Mouse (Mus musculus): ENCODE measurements at regions not wholly inside any gene's neighbourhood (a gene's known extent, or its start where the extent isn't known, plus 50 kb on each side); places are given as distances from the start of the nearest gene placed in this dataset.

GRCm38 (mm10) chr12:26060378-26060777 lies 354.7 kb downstream of the Rnf144a start:
- Histone ChIP-seq H3K4me2 (no peak overlapping the region), H3K27me3 (replicated peaks) (no peaks in the 10 kb centered on the region), H3K9ac (replicated peaks) (no peak overlapping the region), H3K36me3 (no peaks in the 10 kb centered on the region), H3K4me3 (replicated peaks) (no peak overlapping the region), H3K27ac (replicated peaks) (no peak overlapping the region), H3K9me3 (replicated peaks) (no peaks in the 10 kb centered on the region), H3K4me1 (no peaks in the 10 kb centered on the region)
- WGBS, result 71% methylated on average over 3 of the region's 3 CpGs
- ATAC-seq (ENCODE audit: low FRiP score), result no peak

- Histone ChIP-seq H3K4me1 (no peaks in the 10 kb centered on the region), H3K4me3 (replicated peaks) (no peak overlapping the region), H3K36me3 (no peaks in the 10 kb centered on the region), H3K27ac (replicated peaks) (no peak overlapping the region), H3K9me3 (replicated peaks) (no peaks in the 10 kb centered on the region), H3K27me3 (replicated peaks) (no peaks in the 10 kb centered on the region), H3K4me2 (no peak overlapping the region), H3K9ac (replicated peaks) (no peak overlapping the region)
- WGBS, result 95% methylated on average over 4 of the region's 4 CpGs
- no peak for ATAC-seq (ENCODE audit: low FRiP score)
Observed at GRCm38 (mm10) chr12:26059090-26059489, 356.0 kb downstream of the Rnf144a start.

GRCm38 (mm10) chr12:26057491-26058054 lies 357.5 kb downstream of the Rnf144a start:
- H3K4me3 ChIP-seq (replicated peaks), result no peak overlapping the region
- no peak overlapping the region for H3K9ac ChIP-seq (replicated peaks)
- WGBS, result 69% methylated on average over 9 of the region's 9 CpGs
- H3K4me1 ChIP-seq, result no peaks in the 10 kb centered on the region
- H3K36me3 ChIP-seq, result no peaks in the 10 kb centered on the region
- no peaks in the 10 kb centered on the region for H3K9me3 ChIP-seq (replicated peaks)
- no peak overlapping the region for H3K4me2 ChIP-seq
- no peak overlapping the region for H3K27ac ChIP-seq (replicated peaks)
- H3K27me3 ChIP-seq (replicated peaks), result no peaks in the 10 kb centered on the region
- ATAC-seq (ENCODE audit: low FRiP score), result no peak; the same call in 1 of the 2 replicates

- WGBS, result 90% methylated on average over 6 of the region's 6 CpGs
- Histone ChIP-seq H3K4me1 (no peaks in the 10 kb centered on the region), H3K9ac (replicated peaks) (no peak overlapping the region), H3K27me3 (replicated peaks) (no peaks in the 10 kb centered on the region), H3K36me3 (no peaks in the 10 kb centered on the region), H3K4me2 (no peak overlapping the region), H3K4me3 (replicated peaks) (no peak overlapping the region), H3K9me3 (replicated peaks) (0 out of 2 replicates have a peak, but pooled peaks cover 3% of the 10 kb centered on the region), H3K27ac (replicated peaks) (no peak overlapping the region)
- ATAC-seq (ENCODE audit: low FRiP score), result no peak
Observed at GRCm38 (mm10) chr12:26046991-26047390, 368.1 kb downstream of the Rnf144a start.

GRCm38 (mm10) chr12:26045321-26045720 lies 369.7 kb downstream of the Rnf144a start:
- Histone ChIP-seq H3K4me3 (replicated peaks) (no peak overlapping the region), H3K9me3 (replicated peaks) (0 out of 2 replicates have a peak, but pooled peaks cover 3% of the 10 kb centered on the region), H3K27ac (replicated peaks) (no peak overlapping the region), H3K27me3 (replicated peaks) (no peaks in the 10 kb centered on the region), H3K4me1 (no peaks in the 10 kb centered on the region), H3K36me3 (no peaks in the 10 kb centered on the region), H3K4me2 (no peak overlapping the region), H3K9ac (replicated peaks) (no peak overlapping the region)
- no peak for ATAC-seq (ENCODE audit: low FRiP score)
- 93% methylated on average over 1 of the region's 1 CpGs for WGBS

- H3K9me3 ChIP-seq (replicated peaks), result no peaks in the 10 kb centered on the region
- no peak overlapping the region for H3K9ac ChIP-seq (replicated peaks)
- H3K4me3 ChIP-seq (replicated peaks), result no peak overlapping the region
- no peak for ATAC-seq (ENCODE audit: low FRiP score)
- no peak overlapping the region for H3K27ac ChIP-seq (replicated peaks)
- no peaks in the 10 kb centered on the region for H3K27me3 ChIP-seq (replicated peaks)
- H3K36me3 ChIP-seq, result no peaks in the 10 kb centered on the region
- no peaks in the 10 kb centered on the region for H3K4me1 ChIP-seq
- no peak overlapping the region for H3K4me2 ChIP-seq
- 84% methylated on average over 5 of the region's 5 CpGs for WGBS
Observed at GRCm38 (mm10) chr12:26012951-26013350, 402.1 kb downstream of the Rnf144a start.

GRCm38 (mm10) chr12:25994063-25994462 lies 421.0 kb downstream of the Rnf144a start:
- no peaks in the 10 kb centered on the region for H3K4me1 ChIP-seq
- ATAC-seq (ENCODE audit: low FRiP score), result no peak
- no peaks in the 10 kb centered on the region for H3K27me3 ChIP-seq (replicated peaks)
- H3K4me2 ChIP-seq, result no peak overlapping the region
- no peaks in the 10 kb centered on the region for H3K9me3 ChIP-seq (replicated peaks)
- no peak overlapping the region for H3K9ac ChIP-seq (replicated peaks)
- H3K4me3 ChIP-seq (replicated peaks), result no peak overlapping the region
- H3K27ac ChIP-seq (replicated peaks), result no peak overlapping the region
- no peaks in the 10 kb centered on the region for H3K36me3 ChIP-seq
- 88% methylated on average over 4 of the region's 4 CpGs for WGBS

GRCm38 (mm10) chr12:25991801-25992525 lies 423.1 kb downstream of the Rnf144a start:
- Histone ChIP-seq H3K4me2 (no peak overlapping the region), H3K27ac (replicated peaks) (no peak overlapping the region), H3K4me3 (replicated peaks) (no peak overlapping the region), H3K9me3 (replicated peaks) (no peaks in the 10 kb centered on the region), H3K36me3 (no peaks in the 10 kb centered on the region), H3K4me1 (no peaks in the 10 kb centered on the region), H3K9ac (replicated peaks) (no peak overlapping the region), H3K27me3 (replicated peaks) (no peaks in the 10 kb centered on the region)
- 82% methylated on average over 6 of the region's 6 CpGs for WGBS
- no peak for ATAC-seq (ENCODE audit: low FRiP score)

GRCm38 (mm10) chr12:25982545-25982944 lies 432.5 kb downstream of the Rnf144a start:
- H3K27me3 ChIP-seq (replicated peaks), result no peaks in the 10 kb centered on the region
- WGBS, result 95% methylated on average over 4 of the region's 4 CpGs
- no peak for ATAC-seq (ENCODE audit: low FRiP score)

GRCm38 (mm10) chr12:25978335-25978734 lies 436.7 kb downstream of the Rnf144a start:
- WGBS, result 87% methylated on average over 5 of the region's 5 CpGs
- Histone ChIP-seq H3K9me3 (replicated peaks) (no peaks in the 10 kb centered on the region), H3K27me3 (replicated peaks) (no peaks in the 10 kb centered on the region), H3K27ac (replicated peaks) (no peak overlapping the region), H3K4me2 (no peak overlapping the region), H3K36me3 (no peaks in the 10 kb centered on the region), H3K4me1 (no peaks in the 10 kb centered on the region), H3K9ac (replicated peaks) (no peak overlapping the region), H3K4me3 (replicated peaks) (no peak overlapping the region)
- ATAC-seq (ENCODE audit: low FRiP score), result no peak

More at GRCm38 (mm10) chr12:25982545-25982944, 432.5 kb downstream of the Rnf144a start:
- no peaks in the 10 kb centered on the region for H3K4me1 ChIP-seq
- H3K4me2 ChIP-seq, result no peak overlapping the region
- H3K4me3 ChIP-seq (replicated peaks), result no peak overlapping the region
- H3K27ac ChIP-seq (replicated peaks), result no peak overlapping the region
- no peaks in the 10 kb centered on the region for H3K36me3 ChIP-seq
- no peaks in the 10 kb centered on the region for H3K9me3 ChIP-seq (replicated peaks)
- no peak overlapping the region for H3K9ac ChIP-seq (replicated peaks)

- no peak for ATAC-seq (ENCODE audit: low FRiP score)
- 93% methylated on average over 4 of the region's 4 CpGs for WGBS
- H3K4me2 ChIP-seq, result no peak overlapping the region
- H3K27ac ChIP-seq (replicated peaks), result no peak overlapping the region
- no peak overlapping the region for H3K4me3 ChIP-seq (replicated peaks)
- no peaks in the 10 kb centered on the region for H3K27me3 ChIP-seq (replicated peaks)
- no peaks in the 10 kb centered on the region for H3K4me1 ChIP-seq
- no peak overlapping the region for H3K9ac ChIP-seq (replicated peaks)
- no peaks in the 10 kb centered on the region for H3K9me3 ChIP-seq (replicated peaks)
- H3K36me3 ChIP-seq, result no peaks in the 10 kb centered on the region
Observed at GRCm38 (mm10) chr12:25958584-25958983, 456.5 kb downstream of the Rnf144a start.

GRCm38 (mm10) chr12:25957547-25957946 lies 457.5 kb downstream of the Rnf144a start:
- 91% methylated on average over 1 of the region's 1 CpGs for WGBS
- Histone ChIP-seq H3K4me2 (no peak overlapping the region), H3K36me3 (no peaks in the 10 kb centered on the region), H3K9ac (replicated peaks) (no peak overlapping the region), H3K27me3 (replicated peaks) (no peaks in the 10 kb centered on the region), H3K4me3 (replicated peaks) (no peak overlapping the region), H3K9me3 (replicated peaks) (no peaks in the 10 kb centered on the region), H3K27ac (replicated peaks) (no peak overlapping the region), H3K4me1 (no peaks in the 10 kb centered on the region)
- ATAC-seq (ENCODE audit: low FRiP score), result no peak
